Mouse (Mus musculus): ENCODE results near the gene Pus10. TPM values are rescaled to one million over a fixed set of nuclear protein-coding genes. Genes with fewer than 3 reads are reported as not detected.
"Not testable (repeated sequence)": the region's sequence is repeated elsewhere in the genome, so short reads cannot be mapped to it uniquely, and the experiment has no call there.

Gene Pus10
- polyA plus RNA-seq, 1 experiment from 2014 or later, result 19.3 TPM

DNA sequence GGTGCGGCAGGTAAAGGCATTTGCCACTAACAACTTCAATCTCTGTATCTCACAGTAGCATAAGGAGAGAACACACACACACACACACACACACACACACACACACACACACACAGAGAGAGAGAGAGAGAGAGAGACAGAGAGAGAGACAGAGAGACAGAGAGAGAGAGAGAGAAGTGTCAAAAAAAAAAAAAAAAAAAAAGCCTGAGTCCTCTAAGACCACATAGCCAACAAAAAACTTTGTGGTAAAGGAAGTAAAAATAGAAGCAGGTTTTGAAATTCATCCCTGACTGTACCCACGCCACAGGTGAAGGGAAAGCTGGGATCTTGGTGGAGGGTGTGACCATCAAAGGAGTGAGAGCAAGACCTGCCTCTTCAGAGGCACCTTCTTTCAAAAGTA, 92.7 kb downstream of the Pus10 start:
- H3K9ac ChIP-seq (ENCODE audit: low read depth, low read length), result no peak overlapping the region
- WGBS, result 93% methylated on average over 2 of the region's 2 CpGs
- no peak overlapping the region for H3K4me2 ChIP-seq (replicated peaks; ENCODE audit: low read depth, low read length)
- ATAC-seq (ENCODE audit: low FRiP score) (no peak), DNase-seq (ENCODE audit: low spot score) (no peak)
- no peak overlapping the region for H3K4me3 ChIP-seq (ENCODE audit: low read depth, low read length)
- H3K27me3 ChIP-seq (ENCODE audit: control insufficient read depth, insufficient read depth, low read length), result no peaks in the 10 kb centered on the region
- no peaks in the 10 kb centered on the region for H3K36me3 ChIP-seq (ENCODE audit: control insufficient read depth, insufficient read depth, low read length)
- no peaks in the 10 kb centered on the region for H3K4me1 ChIP-seq (replicated peaks; ENCODE audit: control insufficient read depth, insufficient read depth, low read length)
- H3K27ac ChIP-seq (ENCODE audit: low read depth, low read length), result no peak overlapping the region
- no peaks in the 10 kb centered on the region for H3K9me3 ChIP-seq (ENCODE audit: control insufficient read depth, low read length)

DNA sequence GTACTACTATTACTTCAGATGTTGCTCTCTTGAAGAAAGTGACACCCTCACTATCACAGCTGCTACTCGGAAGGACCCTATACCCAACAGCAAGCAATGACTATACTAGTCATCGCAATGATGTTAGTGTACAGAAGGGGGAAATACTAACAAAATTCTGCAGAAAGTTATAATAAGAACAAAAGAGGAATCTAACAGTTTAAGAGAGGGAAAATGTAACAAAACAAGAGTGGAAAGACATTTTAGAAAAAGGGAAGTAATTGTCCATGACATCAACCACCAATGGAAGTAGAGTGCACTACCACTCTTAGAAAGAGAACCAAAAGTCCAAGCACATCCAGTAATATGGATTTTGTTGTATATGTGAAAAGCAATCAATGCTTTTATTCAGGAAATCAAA, 97.2 kb downstream of the Pus10 start:
- ATAC-seq (ENCODE audit: low FRiP score), result no peak
- WGBS, result 92% methylated on average over 2 of the region's 2 CpGs
- H3K36me3 ChIP-seq (ENCODE audit: control insufficient read depth, insufficient read depth, low read length), result no peaks in the 10 kb centered on the region

DNA sequence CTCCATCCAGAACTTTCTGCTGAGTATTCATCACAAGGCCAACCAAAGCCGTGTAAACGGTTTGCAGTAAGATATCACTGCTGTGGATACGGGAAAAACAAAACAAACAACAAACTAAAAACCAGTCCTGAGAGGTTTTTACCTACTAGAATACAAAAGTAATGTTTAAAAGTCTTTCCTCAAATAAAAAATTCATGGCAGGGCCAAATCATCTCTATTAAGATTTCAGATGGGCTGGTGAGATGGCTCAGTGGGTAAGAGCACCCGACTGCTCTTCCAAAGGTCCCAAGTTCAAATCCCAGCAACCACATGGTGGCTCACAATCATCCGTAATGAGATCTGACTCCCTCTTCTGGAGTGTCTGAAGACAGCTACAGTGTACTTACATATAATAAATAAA, 101.9 kb downstream of the Pus10 start:
- 88% methylated on average over 4 of the region's 5 CpGs for WGBS
- not testable (repeated sequence) for DNase-seq (ENCODE audit: low spot score); H3K27me3 ChIP-seq (ENCODE audit: control insufficient read depth, insufficient read depth, low read length); H3K36me3 ChIP-seq (ENCODE audit: control insufficient read depth, insufficient read depth, low read length); H3K4me1 ChIP-seq (replicated peaks; ENCODE audit: control insufficient read depth, insufficient read depth, low read length); H3K9ac ChIP-seq (ENCODE audit: low read depth, low read length); H3K9me3 ChIP-seq (ENCODE audit: control insufficient read depth, low read length); H3K4me2 ChIP-seq (replicated peaks; ENCODE audit: low read depth, low read length); H3K4me3 ChIP-seq (ENCODE audit: low read depth, low read length); H3K27ac ChIP-seq (ENCODE audit: low read depth, low read length); ATAC-seq (ENCODE audit: low FRiP score)

More for the DNA sequence above, 97.2 kb downstream of the Pus10 start:
- DNase-seq (ENCODE audit: low spot score), result no peak
- H3K27me3 ChIP-seq (ENCODE audit: control insufficient read depth, insufficient read depth, low read length), result no peaks in the 10 kb centered on the region
- H3K9ac ChIP-seq (ENCODE audit: low read depth, low read length), result no peak overlapping the region
- H3K4me2 ChIP-seq (replicated peaks; ENCODE audit: low read depth, low read length), result no peak overlapping the region
- no peaks in the 10 kb centered on the region for H3K4me1 ChIP-seq (replicated peaks; ENCODE audit: control insufficient read depth, insufficient read depth, low read length)
- H3K27ac ChIP-seq (ENCODE audit: low read depth, low read length), result no peak overlapping the region
- H3K9me3 ChIP-seq (ENCODE audit: control insufficient read depth, low read length), result no peaks in the 10 kb centered on the region
- no peak overlapping the region for H3K4me3 ChIP-seq (ENCODE audit: low read depth, low read length)

DNA sequence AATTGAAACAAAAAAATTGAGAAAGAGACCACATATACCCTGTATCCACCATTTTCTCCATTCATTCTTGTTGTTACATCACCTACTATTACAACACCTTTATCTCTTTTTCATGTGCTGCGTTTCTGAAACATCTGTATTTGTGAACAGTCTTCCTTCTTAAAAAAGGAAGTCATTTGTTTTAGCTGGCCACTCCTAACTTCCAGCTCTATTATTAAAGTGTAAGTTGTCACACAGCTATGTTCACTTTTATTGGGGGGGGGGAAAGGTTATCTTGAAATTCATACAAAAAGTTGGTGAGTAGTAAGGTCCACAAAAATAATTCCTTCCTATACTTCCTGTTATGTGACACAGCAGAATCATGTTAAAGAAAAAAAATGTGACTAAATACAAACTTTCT, 102.5 kb downstream of the Pus10 start:
- ATAC-seq (ENCODE audit: low FRiP score) (no peak), DNase-seq (ENCODE audit: low spot score) (no peak)
- Histone ChIP-seq H3K9ac (ENCODE audit: low read depth, low read length) (no peak overlapping the region), H3K4me1 (replicated peaks; ENCODE audit: control insufficient read depth, insufficient read depth, low read length) (no peaks in the 10 kb centered on the region), H3K4me3 (ENCODE audit: low read depth, low read length) (no peak overlapping the region), H3K27ac (ENCODE audit: low read depth, low read length) (no peak overlapping the region), H3K4me2 (replicated peaks; ENCODE audit: low read depth, low read length) (no peak overlapping the region), H3K36me3 (ENCODE audit: control insufficient read depth, insufficient read depth, low read length) (no peaks in the 10 kb centered on the region), H3K9me3 (ENCODE audit: control insufficient read depth, low read length) (no peaks in the 10 kb centered on the region), H3K27me3 (ENCODE audit: control insufficient read depth, insufficient read depth, low read length) (no peaks in the 10 kb centered on the region)
- 91% methylated on average over 1 of the region's 1 CpGs for WGBS

DNA sequence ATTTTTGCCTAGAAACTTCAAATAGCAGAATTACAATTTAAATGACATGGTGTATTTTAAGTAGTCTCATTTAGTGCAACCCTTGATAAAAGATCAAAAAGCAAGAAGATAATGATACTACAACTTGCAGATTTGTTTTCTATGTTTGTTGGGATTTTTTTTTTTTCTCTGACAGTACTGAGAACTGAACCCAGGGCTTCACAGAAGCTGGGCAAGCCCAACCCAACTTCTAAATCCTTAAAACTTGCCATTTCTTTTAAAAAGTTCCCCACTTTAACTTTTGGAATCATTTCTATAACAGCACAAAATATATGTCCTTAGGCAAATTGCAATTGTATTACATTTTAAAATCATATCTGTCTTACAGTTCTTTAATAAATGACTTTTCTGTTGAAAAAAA, 103.6 kb downstream of the Pus10 start:
- Histone ChIP-seq H3K36me3 (ENCODE audit: control insufficient read depth, insufficient read depth, low read length) (no peaks in the 10 kb centered on the region), H3K4me1 (replicated peaks; ENCODE audit: control insufficient read depth, insufficient read depth, low read length) (no peaks in the 10 kb centered on the region), H3K9ac (ENCODE audit: low read depth, low read length) (no peak overlapping the region), H3K9me3 (ENCODE audit: control insufficient read depth, low read length) (no peaks in the 10 kb centered on the region), H3K27ac (ENCODE audit: low read depth, low read length) (no peak overlapping the region), H3K4me2 (replicated peaks; ENCODE audit: low read depth, low read length) (no peak overlapping the region), H3K27me3 (ENCODE audit: control insufficient read depth, insufficient read depth, low read length) (no peaks in the 10 kb centered on the region), H3K4me3 (ENCODE audit: low read depth, low read length) (no peak overlapping the region)
- no peak for ATAC-seq (ENCODE audit: low FRiP score)
- DNase-seq (ENCODE audit: low spot score), result no peak

DNA sequence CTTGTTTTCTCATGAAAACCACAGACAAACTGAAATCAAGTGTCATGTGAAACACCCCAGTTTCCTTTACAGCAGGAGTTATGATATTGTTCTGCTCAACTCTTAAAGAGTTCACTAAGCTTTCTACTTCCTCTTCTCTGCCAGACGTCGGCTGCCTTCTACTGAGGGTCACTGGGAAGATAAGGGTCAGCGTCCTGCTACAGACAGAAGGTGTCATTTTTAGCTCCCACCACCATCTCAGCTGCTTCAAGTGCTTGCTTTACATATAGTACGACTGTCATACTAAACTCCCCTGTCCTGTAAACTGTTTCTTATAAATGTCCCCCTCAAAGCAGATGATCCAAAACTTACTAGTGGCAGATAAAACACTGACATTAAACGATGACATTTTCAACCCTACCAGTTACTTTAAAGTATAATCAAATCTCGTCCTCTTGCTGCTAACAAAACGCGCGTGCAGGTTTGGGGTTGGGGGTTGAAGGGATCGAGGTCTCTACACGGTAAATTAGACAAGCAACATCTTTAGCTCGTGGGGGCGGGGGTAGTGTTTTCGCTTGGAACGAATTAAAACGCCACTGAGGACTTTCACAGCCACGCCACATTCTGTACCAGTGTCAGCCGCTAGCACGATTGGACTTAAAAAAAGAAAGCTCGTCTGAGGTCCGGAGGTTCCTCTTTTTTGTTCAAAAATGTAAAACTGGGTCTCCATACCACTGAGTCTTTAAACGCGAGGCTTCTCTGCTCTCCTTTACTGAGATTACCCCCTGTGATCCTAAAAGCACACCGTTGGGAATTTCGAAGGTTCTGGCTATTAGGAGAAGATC, 104.4 kb downstream of the Pus10 start:
- no peaks in the 10 kb centered on the region for H3K36me3 ChIP-seq (ENCODE audit: control insufficient read depth, insufficient read depth, low read length)
- H3K4me3 ChIP-seq (ENCODE audit: low read depth, low read length), result peak overlapping the region; percentile 72
- H3K27ac ChIP-seq (ENCODE audit: low read depth, low read length), result no peak overlapping the region
- ATAC-seq (ENCODE audit: low FRiP score), result peak; percentile 1
- no peaks in the 10 kb centered on the region for H3K9me3 ChIP-seq (ENCODE audit: control insufficient read depth, low read length)
- peak; percentile 30 for DNase-seq (ENCODE audit: low spot score)
- no peaks in the 10 kb centered on the region for H3K4me1 ChIP-seq (replicated peaks; ENCODE audit: control insufficient read depth, insufficient read depth, low read length)
- H3K9ac ChIP-seq (ENCODE audit: low read depth, low read length), result no peak overlapping the region; the same call in 1 of the 2 replicates
- no peaks in the 10 kb centered on the region for H3K27me3 ChIP-seq (ENCODE audit: control insufficient read depth, insufficient read depth, low read length)
- under 1% methylated on average over 25 of the region's 25 CpGs for WGBS
- H3K4me2 ChIP-seq (replicated peaks; ENCODE audit: low read depth, low read length), result peak overlapping the region; percentile 77

DNA sequence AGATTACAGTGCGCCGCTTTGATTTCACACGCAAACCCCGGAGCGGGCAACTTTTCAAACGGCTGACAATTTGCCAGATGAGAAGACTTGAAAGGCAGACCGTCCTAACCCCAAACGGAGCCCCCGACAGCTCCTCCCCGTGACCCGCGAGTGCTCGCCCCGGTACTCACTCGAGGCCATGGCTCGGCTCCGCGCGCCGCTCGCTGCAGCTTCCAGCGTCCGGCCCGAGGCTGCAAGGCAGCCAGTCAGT, 105.0 kb downstream of the Pus10 start:
- peak overlapping the region; percentile 65 for H3K9ac ChIP-seq (ENCODE audit: low read depth, low read length)
- ATAC-seq (ENCODE audit: low FRiP score) (no peak), DNase-seq (ENCODE audit: low spot score) (no peak)
- no peaks in the 10 kb centered on the region for H3K9me3 ChIP-seq (ENCODE audit: control insufficient read depth, low read length)
- no peaks in the 10 kb centered on the region for H3K4me1 ChIP-seq (replicated peaks; ENCODE audit: control insufficient read depth, insufficient read depth, low read length)
- H3K27ac ChIP-seq (ENCODE audit: low read depth, low read length), result peak overlapping the region; percentile 87
- 0% methylated on average over 24 of the region's 24 CpGs for WGBS
- peak overlapping the region; percentile 77 for H3K4me2 ChIP-seq (replicated peaks; ENCODE audit: low read depth, low read length)
- H3K27me3 ChIP-seq (ENCODE audit: control insufficient read depth, insufficient read depth, low read length), result no peaks in the 10 kb centered on the region
- peak overlapping the region; percentile 72 for H3K4me3 ChIP-seq (ENCODE audit: low read depth, low read length)
- no peaks in the 10 kb centered on the region for H3K36me3 ChIP-seq (ENCODE audit: control insufficient read depth, insufficient read depth, low read length)

DNA sequence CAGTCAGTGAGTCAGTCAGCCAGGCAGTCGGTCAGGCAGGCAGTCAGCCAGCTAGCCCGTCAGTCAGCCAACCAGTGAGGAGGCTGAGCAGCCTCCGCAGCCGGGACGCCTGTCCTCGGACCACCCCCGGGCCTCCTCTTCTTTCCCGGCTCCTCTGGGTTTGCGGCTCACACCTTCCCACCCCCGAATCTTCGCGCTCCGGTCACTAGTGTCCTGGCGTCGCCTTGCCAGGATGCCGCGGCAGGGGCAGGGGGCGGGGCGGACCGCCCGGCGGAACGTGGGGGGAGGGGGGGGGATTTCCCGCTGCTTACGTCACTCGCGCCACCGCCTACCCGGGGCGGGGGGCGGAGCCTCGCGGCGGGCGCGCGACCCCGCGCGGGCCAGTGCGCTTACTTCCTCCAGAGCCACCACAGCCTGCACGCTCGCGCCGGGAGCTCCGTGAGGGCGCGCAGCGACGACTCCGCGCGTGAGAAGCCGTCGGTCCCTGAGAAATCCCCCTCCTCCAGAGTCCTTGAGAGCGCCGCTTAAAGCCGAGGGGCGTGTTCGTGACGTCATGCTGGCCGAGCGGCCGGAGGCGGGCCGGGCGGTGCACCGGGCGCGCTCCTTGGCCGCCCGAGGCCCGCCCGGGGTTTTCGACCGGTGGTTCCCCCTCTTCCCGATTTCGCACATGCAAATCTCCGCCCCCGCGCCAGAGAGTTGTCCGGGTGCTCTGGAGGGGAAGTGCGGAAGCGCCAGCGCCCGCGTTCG, 105.5 kb downstream of the Pus10 start, which contains the start of gene Rel:
Gene Rel (minus strand): TSS at position 211 of the 747 bp plus-strand sequence.
- Histone ChIP-seq H3K36me3 (ENCODE audit: control insufficient read depth, insufficient read depth, low read length) (no peaks in the 10 kb centered on the region), H3K4me3 (ENCODE audit: low read depth, low read length) (peak within 1 kb of the TSS; percentile 72), H3K9ac (ENCODE audit: low read depth, low read length) (peak within 1 kb of the TSS; percentile 65), H3K4me2 (replicated peaks; ENCODE audit: low read depth, low read length) (peak within 1 kb of the TSS; percentile 77), H3K4me1 (replicated peaks; ENCODE audit: control insufficient read depth, insufficient read depth, low read length) (no peaks in the 10 kb centered on the region), H3K27ac (ENCODE audit: low read depth, low read length) (peak within 1 kb of the TSS; percentile 87), H3K27me3 (ENCODE audit: control insufficient read depth, insufficient read depth, low read length) (no peaks in the 10 kb centered on the region), H3K9me3 (ENCODE audit: control insufficient read depth, low read length) (no peaks in the 10 kb centered on the region)
- WGBS, result under 1% methylated on average over 51 of the region's 88 CpGs
- DNase-seq (ENCODE audit: low spot score), result peak; percentile 89
- ATAC-seq (ENCODE audit: low FRiP score), result peak; percentile 93
